Mouse (Mus musculus) embryonic facial prominence, embryonic 14.5 days (tissue): ENCODE measurements around the gene Gm7030. TPM values are rescaled to one million over a fixed set of nuclear protein-coding genes. Genes with fewer than 3 reads are reported as not detected.

Experiments used
- ATAC-seq: fragments of 200-750 bp; cut with Nextera tagmentation; 2 replicates; pipeline ENCODE4 v1.8.0; 2017; ENCODE audit warnings: low read depth, moderate number of reproducible peaks, moderate TSS enrichment
- DNase-seq: peaks from one replicate; pipeline ENCODE4 v3.0.0-alpha.2; 2015; ENCODE audit warnings: low spot score
- H3K27ac ChIP-seq: fragments of 300-500 bp; sonication (generic); replicated peaks from 2 replicates; pipeline ENCODE4 v1.5.1; 2014; ENCODE audit warnings: low read depth, mild to moderate bottlenecking, low read length, moderate library complexity
- H3K27me3 ChIP-seq: fragments of 300-500 bp; sonication (generic); replicated peaks from 2 replicates; pipeline ENCODE4 v1.6.1; 2014; ENCODE audit warnings: low read length; ENCODE audit not compliant: control insufficient read depth, insufficient read depth
- H3K36me3 ChIP-seq: fragments of 300-500 bp; sonication (generic); 2 replicates; pipeline ENCODE4 v1.6.1; 2014; ENCODE audit warnings: low read length, mixed read lengths; ENCODE audit not compliant: control insufficient read depth, insufficient read depth
- H3K4me1 ChIP-seq: fragments of 300-500 bp; sonication (generic); 2 replicates; pipeline ENCODE4 v1.6.1; 2014; ENCODE audit warnings: antibody characterized with exemption, low read length; ENCODE audit not compliant: control insufficient read depth, insufficient read depth
- H3K4me2 ChIP-seq: fragments of 300-500 bp; sonication (generic); 2 replicates; pipeline ENCODE4 v1.6.1; 2014; ENCODE audit warnings: low read depth, mild to moderate bottlenecking, low read length, moderate library complexity, mixed read lengths
- H3K4me3 ChIP-seq: fragments of 300-500 bp; sonication (generic); 2 replicates; pipeline ENCODE4 v1.5.1; 2014; ENCODE audit warnings: low read depth, mild to moderate bottlenecking, low read length
- H3K9ac ChIP-seq: fragments of 300-500 bp; sonication (generic); 2 replicates; pipeline ENCODE4 v1.6.1; 2014; ENCODE audit warnings: low read depth, mild to moderate bottlenecking, low read length, moderate library complexity, mixed read lengths
- H3K9me3 ChIP-seq: fragments of 300-500 bp; sonication (generic); 2 replicates; pipeline ENCODE4 v1.6.1; 2016; ENCODE audit warnings: low read length; ENCODE audit not compliant: control insufficient read depth
- WGBS: fragments of 180-500 bp; shearing (Covaris S2); extraction: QIAGEN DNeasy Blood & Tissue Kit; methylation state at CpG from one replicate; pipeline ENCODE4 v1.1.7; 2014; 5-methylcytosine and 5-hydroxymethylcytosine counted together
- polyA plus RNA-seq: library from polyadenylated mRNA; unstranded; fragments of >200 nt; fragmentation: Nextera tagmentation; extraction: Ambion mirVana; gene quantifications from 2 replicates; pipeline ENCODE4 v1.2.1, GENCODE M21; 2014

Gm7030 gene
- polyA plus RNA-seq, 1 experiment from 2014 or later: not detected

DNA sequence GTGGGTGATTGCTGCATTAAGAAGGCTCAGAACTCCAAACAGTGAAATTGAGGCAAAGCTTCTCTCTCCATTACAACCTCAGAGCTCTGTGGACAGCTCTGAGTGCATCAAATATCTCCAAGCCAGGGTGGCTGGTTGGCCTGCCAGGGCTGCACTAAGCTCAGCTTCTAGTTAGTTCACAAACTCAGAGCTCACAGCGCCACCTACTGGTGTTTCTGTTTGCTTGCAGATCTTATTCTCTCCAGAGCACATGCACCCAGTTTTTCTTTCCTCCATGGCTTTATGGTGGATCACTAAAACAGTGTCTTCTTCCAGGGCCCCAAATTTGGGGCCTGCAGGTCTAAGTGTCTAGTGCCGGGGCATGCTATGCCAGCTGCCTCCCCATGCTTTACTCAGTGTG is 68.4 kb downstream of the Gm7030 start:
- 25% methylated on average over 2 of the region's 2 CpGs for WGBS
- H3K27me3 ChIP-seq: no peaks in the 10 kb centered on the region
- H3K27ac ChIP-seq: no peak overlapping the region
- H3K9me3 ChIP-seq: no peaks in the 10 kb centered on the region
- no peak overlapping the region for H3K4me3 ChIP-seq
- no peak for ATAC-seq
- no peak overlapping the region for H3K4me2 ChIP-seq
- DNase-seq: peak; percentile 89
- no peaks in the 10 kb centered on the region for H3K36me3 ChIP-seq
- H3K4me1 ChIP-seq: no peaks in the 10 kb centered on the region
- no peak overlapping the region for H3K9ac ChIP-seq

Other genes starting within 250 kb of the Gm7030 start
- 40.2 and 43.4 TPM in 2 replicates for gene Dhx16, start 249.6 kb downstream of the Gm7030 start, polyA plus RNA-seq
- gene 2310061I04Rik, start 232.0 kb downstream of the Gm7030 start, polyA plus RNA-seq: 20.5 and 21.5 TPM in 2 replicates
- gene Atat1, start 219.3 kb downstream of the Gm7030 start, polyA plus RNA-seq: 48.1 and 53.6 TPM in 2 replicates
- 73.3 and 76.0 TPM in 2 replicates for gene Mrps18b, start 213.0 kb downstream of the Gm7030 start, polyA plus RNA-seq
- 29.1 and 32.5 TPM in 2 replicates for gene Ppp1r10, start 213.0 kb downstream of the Gm7030 start, polyA plus RNA-seq
- 72.1 and 76.4 TPM in 2 replicates for gene Abcf1, start 159.7 kb downstream of the Gm7030 start, polyA plus RNA-seq
- gene Gnl1, start 149.6 kb downstream of the Gm7030 start, polyA plus RNA-seq: 39.9 and 46.3 TPM in 2 replicates
- 31.5 and 33.7 TPM in 2 replicates for gene Prr3, start 149.2 kb downstream of the Gm7030 start, polyA plus RNA-seq
- 2.2 and 2.4 TPM in 2 replicates for gene H2-T24, start 108.9 kb downstream of the Gm7030 start, polyA plus RNA-seq
- gene H2-T23, start 96.6 kb downstream of the Gm7030 start, polyA plus RNA-seq: 9.6 and 10.1 TPM in 2 replicates
- 20.5 and 20.7 TPM in 2 replicates for gene H2-T22, start 86.7 kb downstream of the Gm7030 start, polyA plus RNA-seq
- not detected in 2 replicates for gene Gm6034, start 86.5 kb downstream of the Gm7030 start, polyA plus RNA-seq
- gene Gm11127, start 71.1 kb downstream of the Gm7030 start, polyA plus RNA-seq: not detected in 2 replicates
- not detected in 2 replicates for gene Gm19684, start 7.7 kb downstream of the Gm7030 start, polyA plus RNA-seq
- gene Gm8909, start 39.1 kb upstream of the Gm7030 start, polyA plus RNA-seq: not detected in 2 replicates
- gene H2-T3, start 60.9 kb upstream of the Gm7030 start, polyA plus RNA-seq: not detected in 2 replicates
- gene Rpp21, start 128.6 kb upstream of the Gm7030 start, polyA plus RNA-seq: 95.5 and 103 TPM in 2 replicates
- gene Trim39, start 142.8 kb upstream of the Gm7030 start, polyA plus RNA-seq: 10.6 and 12.4 TPM in 2 replicates
- not detected in 2 replicates for gene H2-M10.2, start 157.1 kb upstream of the Gm7030 start, polyA plus RNA-seq
- not detected in 2 replicates for gene H2-M10.1, start 196.7 kb upstream of the Gm7030 start, polyA plus RNA-seq
- not detected in 2 replicates for gene H2-M10.3, start 239.0 kb upstream of the Gm7030 start, polyA plus RNA-seq